Mouse (Mus musculus) stomach, postnatal 0 days (tissue): ENCODE results near the gene Pon1.

Experiments
- CTCF ChIP-seq: IDR thresholded peaks from 2 replicates; pipeline ENCODE4 v1.5.1; 2016; ENCODE audit warnings: antibody characterized with exemption, low read depth, mild to moderate bottlenecking, moderate library complexity
- EP300 ChIP-seq: optimal IDR thresholded peaks from 2 replicates; pipeline ENCODE3; 2016; ENCODE audit warnings: antibody characterized with exemption

DNA sequence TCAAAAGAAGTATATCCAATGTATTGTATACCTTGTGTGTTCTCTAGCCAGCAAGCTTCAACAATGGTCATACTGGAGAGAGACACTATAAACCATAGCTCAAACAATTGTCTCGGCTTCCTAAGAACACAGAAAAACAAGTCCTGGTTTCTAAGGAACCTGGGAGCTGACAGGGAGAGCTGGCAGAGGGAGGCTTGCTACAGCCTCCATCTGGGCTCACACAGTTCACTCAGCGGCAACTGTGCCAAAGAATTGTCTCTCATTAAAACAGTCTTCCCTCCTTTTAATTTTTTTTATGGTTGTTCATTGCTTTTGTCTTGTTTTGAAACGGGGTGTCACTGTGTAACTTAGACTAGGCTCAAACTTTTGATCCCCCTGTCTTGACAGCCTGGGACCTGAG lies 73.5 kb downstream of the Pon1 start:
- TF ChIP-seq CTCF, result no peak
- TF ChIP-seq EP300, result no peak
